Mouse (Mus musculus): ENCODE measurements at regions not wholly inside any gene's neighbourhood (a gene's known extent, or its start where the extent isn't known, plus 50 kb on each side); places are given as distances from the start of the nearest gene placed in this dataset.

DNA sequence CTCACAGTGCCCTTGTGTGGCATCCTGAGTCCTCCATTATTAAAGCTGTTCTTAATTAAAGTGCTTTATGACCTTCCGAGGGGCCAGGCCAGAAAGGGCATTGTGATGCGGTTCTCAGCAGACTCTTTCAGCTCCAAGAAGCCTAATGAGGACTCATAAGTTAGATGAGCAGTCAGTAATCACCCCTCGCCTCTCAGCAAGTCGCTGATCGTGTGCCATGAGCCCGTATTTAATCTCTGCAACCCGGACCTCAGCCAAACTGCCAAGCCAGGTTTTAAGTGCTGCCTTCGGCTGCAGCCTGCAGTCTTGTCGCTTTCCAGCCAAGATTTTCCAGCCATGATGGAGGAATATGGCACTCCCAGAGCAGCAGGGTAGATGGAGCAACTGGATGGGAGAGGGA is 56.1 kb upstream of the Rbfox1 start:
- TF ChIP-seq POLR2A (IDR thresholded peaks at IDR 0.05; ENCODE audit: low read depth, low read length) = no peak
- no peak for TF ChIP-seq CTCF (conservative IDR thresholded peaks at IDR 0.05; ENCODE audit: insufficient read depth, insufficient read length, low read depth, low read length)
